Mouse (Mus musculus) lung, postnatal 0 days (tissue): Measurements from ENCODE around the gene Adh4. TPM values are rescaled to one million over a fixed set of nuclear protein-coding genes. Genes with fewer than 3 reads are reported as not detected.
"Not testable (repeated sequence)": the region's sequence is repeated elsewhere in the genome, so short reads cannot be mapped to it uniquely, and the experiment has no call there.

Experiments used
- ATAC-seq: fragments of 200-750 bp; cut with Nextera tagmentation; 2 replicates; pipeline ENCODE4 v1.8.0; 2017; ENCODE audit warnings: moderate library complexity
- DNase-seq: peaks from one replicate; pipeline ENCODE4 v3.0.0-alpha.2; 2016; ENCODE audit warnings: low spot score
- H3K27ac ChIP-seq: fragments of 300-500 bp; sonication (generic); 2 replicates; pipeline ENCODE4 v1.5.1; 2014; ENCODE audit warnings: antibody characterized with exemption, mild to moderate bottlenecking, low read length, mixed read lengths
- H3K27me3 ChIP-seq: fragments of 300-500 bp; sonication (generic); replicated peaks from 2 replicates; pipeline ENCODE4 v1.6.1; 2014; ENCODE audit warnings: low read length, mixed read lengths; ENCODE audit not compliant: insufficient read depth
- H3K36me3 ChIP-seq: fragments of 300-500 bp; sonication (generic); 2 replicates; pipeline ENCODE4 v1.6.1; 2014; ENCODE audit warnings: low read length, mixed read lengths; ENCODE audit not compliant: insufficient read depth
- H3K4me1 ChIP-seq: fragments of 300-500 bp; sonication (generic); 2 replicates; pipeline ENCODE4 v1.6.1; 2014; ENCODE audit warnings: antibody characterized with exemption, low read depth, low read length, mixed read lengths; ENCODE audit not compliant: insufficient read depth
- H3K4me2 ChIP-seq: fragments of 300-500 bp; sonication (generic); replicated peaks from 2 replicates; pipeline ENCODE4 v1.6.1; 2014; ENCODE audit warnings: low read depth, mild to moderate bottlenecking, low read length, moderate library complexity, mixed read lengths
- H3K4me3 ChIP-seq: fragments of 300-500 bp; sonication (generic); 2 replicates; pipeline ENCODE4 v1.5.1; 2014; ENCODE audit warnings: low read depth, low read length
- H3K9ac ChIP-seq: fragments of 300-500 bp; sonication (generic); replicated peaks from 2 replicates; pipeline ENCODE4 v1.6.1; 2014; ENCODE audit warnings: low read depth, mild to moderate bottlenecking
- H3K9me3 ChIP-seq: fragments of 300-500 bp; sonication (generic); 2 replicates; pipeline ENCODE4 v1.6.1; 2016; ENCODE audit warnings: low read length, mixed read lengths
- CTCF ChIP-seq: IDR thresholded peaks from 2 replicates; pipeline ENCODE4 v1.5.1; 2016; ENCODE audit warnings: antibody characterized with exemption, mild to moderate bottlenecking
- EP300 ChIP-seq: IDR thresholded peaks from 2 replicates; pipeline ENCODE4 v1.6.1; 2016; ENCODE audit warnings: antibody characterized with exemption, mild to moderate bottlenecking, control low read depth
- WGBS: fragments of 180-500 bp; shearing (Covaris S2); extraction: QIAGEN DNeasy Blood & Tissue Kit; methylation state at CpG from one replicate; pipeline ENCODE4 v1.1.7; 2014; 5-methylcytosine and 5-hydroxymethylcytosine counted together
- polyA plus RNA-seq: library from polyadenylated mRNA; unstranded; fragments of >200 nt; fragmentation: Nextera tagmentation; extraction: Ambion mirVana; gene quantifications from 2 replicates; pipeline ENCODE4 v1.2.1, GENCODE M21; 2015

Adh4 gene
- polyA plus RNA-seq, 1 experiment from 2014 or later, result not detected

- no peak overlapping the region for H3K27ac ChIP-seq
- no peaks in the 10 kb centered on the region for H3K4me1 ChIP-seq
- DNase-seq (no peak), ATAC-seq (no peak)
- no peaks in the 10 kb centered on the region for H3K9me3 ChIP-seq
- H3K9ac ChIP-seq, result no peak overlapping the region
- H3K4me2 ChIP-seq, result no peak overlapping the region
- WGBS, result 63% methylated on average over 16 of the region's 16 CpGs
- H3K4me3 ChIP-seq, result no peak overlapping the region
- TF ChIP-seq EP300 (no peak), CTCF (no peak)
- peaks cover 42% of the 10 kb centered on the region; the same call in 1 of the 2 replicates for H3K36me3 ChIP-seq
- no peaks in the 10 kb centered on the region for H3K27me3 ChIP-seq
Observed at GRCm38 (mm10) chr3:138464573-138465147, 49.4 kb downstream of the Adh4 start.

DNA sequence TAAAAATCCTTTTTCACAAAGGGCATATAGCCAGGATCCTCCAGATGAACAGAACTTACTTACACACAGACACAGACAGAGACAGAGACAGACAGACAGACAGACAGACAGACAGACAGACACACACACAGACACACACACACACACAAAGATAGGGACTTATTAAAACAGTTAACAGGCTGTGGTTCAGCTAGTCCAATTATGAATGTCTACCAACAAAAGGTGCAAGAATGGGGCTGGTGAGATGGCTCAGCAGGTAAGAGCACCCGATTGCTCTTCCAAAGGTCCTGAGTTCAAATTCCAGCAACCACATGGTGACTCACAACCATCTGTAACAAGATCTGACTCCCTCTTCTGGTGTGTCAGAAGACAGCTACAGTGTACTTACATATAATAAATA is 51.4 kb downstream of the Adh4 start:
- not testable (repeated sequence) for H3K27ac ChIP-seq, H3K9ac ChIP-seq, H3K4me1 ChIP-seq, H3K4me2 ChIP-seq, DNase-seq, H3K9me3 ChIP-seq, H3K27me3 ChIP-seq, ATAC-seq, H3K4me3 ChIP-seq
- 95% methylated on average over 1 of the region's 1 CpGs for WGBS
- H3K36me3 ChIP-seq, result peaks cover 47% of the 10 kb centered on the region; the same call in 1 of the 2 replicates

- H3K36me3 ChIP-seq, result peaks cover 29% of the 10 kb centered on the region
- H3K27ac ChIP-seq, result no peak overlapping the region
- no peak for TF ChIP-seq EP300
- 93% methylated on average over 3 of the region's 3 CpGs for WGBS
- ATAC-seq, result no peak
- no peak overlapping the region for H3K4me2 ChIP-seq
- no peak overlapping the region for H3K4me3 ChIP-seq
- no peak for DNase-seq
- H3K9ac ChIP-seq, result no peak overlapping the region
- H3K9me3 ChIP-seq, result no peaks in the 10 kb centered on the region
- no peaks in the 10 kb centered on the region for H3K27me3 ChIP-seq
- no peaks in the 10 kb centered on the region for H3K4me1 ChIP-seq
Observed at GRCm38 (mm10) chr3:138471066-138471465, 55.8 kb downstream of the Adh4 start.

DNA sequence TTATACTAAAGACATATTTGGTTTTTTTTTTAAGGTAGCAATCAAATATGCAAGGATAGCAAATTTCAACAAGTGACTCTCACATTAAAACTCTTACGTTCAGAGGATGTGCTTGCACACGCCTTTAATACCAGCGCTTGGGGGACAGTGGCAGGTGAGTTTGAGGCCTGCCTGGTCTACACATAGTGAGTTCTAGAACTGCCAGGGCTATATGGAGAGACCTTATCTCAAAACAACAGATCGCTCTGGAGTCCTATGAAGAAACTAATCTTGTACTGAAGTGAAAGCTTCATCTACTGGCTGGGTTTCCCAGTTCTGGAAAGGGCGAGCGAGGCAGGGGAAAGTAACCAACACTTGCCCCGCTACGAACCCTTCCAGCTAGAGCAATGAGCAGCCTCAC is 64.2 kb downstream of the Adh4 start:
- Histone ChIP-seq H3K4me3 (no peak overlapping the region), H3K4me1 (no peaks in the 10 kb centered on the region), H3K36me3 (peaks cover 9% of the 10 kb centered on the region; the same call in 1 of the 2 replicates), H3K9me3 (no peaks in the 10 kb centered on the region), H3K27ac (no peak overlapping the region), H3K27me3 (no peaks in the 10 kb centered on the region), H3K4me2 (no peak overlapping the region), H3K9ac (no peak overlapping the region)
- DNase-seq (no peak), ATAC-seq (no peak)
- TF ChIP-seq CTCF (no peak), EP300 (no peak)
- 94% methylated on average over 8 of the region's 8 CpGs for WGBS

Other genes with a start within 250 kb of the Adh4 start
- gene 4930579F01Rik, start 221.6 kb upstream of the Adh4 start, polyA plus RNA-seq, result not detected in 2 replicates
- 0.62 and 1.1 TPM in 2 replicates for gene Adh7, start 197.7 kb upstream of the Adh4 start, polyA plus RNA-seq
- gene Adh1, start 154.5 kb upstream of the Adh4 start, polyA plus RNA-seq, result 801 and 895 TPM in 2 replicates
- 0.20 TPM in 1 of 2 replicates, not detected in the other for gene Adh6a, start 102.2 kb upstream of the Adh4 start, polyA plus RNA-seq
- 0.07 TPM in 1 of 2 replicates, not detected in the other for gene Adh6b, start 73.7 kb upstream of the Adh4 start, polyA plus RNA-seq
- gene Adh5, start 27.6 kb downstream of the Adh4 start, polyA plus RNA-seq, result 116 and 125 TPM in 2 replicates
- 23.9 and 25.2 TPM in 2 replicates for gene Metap1, start 74.0 kb downstream of the Adh4 start, polyA plus RNA-seq
- 121 and 125 TPM in 2 replicates for gene Eif4e, start 110.7 kb downstream of the Adh4 start, polyA plus RNA-seq